Mouse (Mus musculus) spleen, adult 12 weeks (tissue): ENCODE measurements around the gene Unc45b.
"Not testable (repeated sequence)": the region's sequence is repeated elsewhere in the genome, so short reads cannot be mapped to it uniquely, and the experiment has no call there.

Experiments used
- DNase-seq: peaks from one replicate; pipeline ENCODE4 v3.0.0; 2022; ENCODE audit warnings: low spot score

Unc45b gene

GRCm38 (mm10) chr11:82947457-82947856 lies 37.1 kb downstream of the Unc45b start:
- no peak for DNase-seq

- no peak for DNase-seq
Observed at GRCm38 (mm10) chr11:82949036-82949435, 38.7 kb downstream of the Unc45b start.

GRCm38 (mm10) chr11:82950736-82951481 lies 40.6 kb downstream of the Unc45b start, which contains the start of gene Slfn5:
Gene Slfn5, plus strand, starts transcription at chr11:82951349.
- DNase-seq: no peak

DNA sequence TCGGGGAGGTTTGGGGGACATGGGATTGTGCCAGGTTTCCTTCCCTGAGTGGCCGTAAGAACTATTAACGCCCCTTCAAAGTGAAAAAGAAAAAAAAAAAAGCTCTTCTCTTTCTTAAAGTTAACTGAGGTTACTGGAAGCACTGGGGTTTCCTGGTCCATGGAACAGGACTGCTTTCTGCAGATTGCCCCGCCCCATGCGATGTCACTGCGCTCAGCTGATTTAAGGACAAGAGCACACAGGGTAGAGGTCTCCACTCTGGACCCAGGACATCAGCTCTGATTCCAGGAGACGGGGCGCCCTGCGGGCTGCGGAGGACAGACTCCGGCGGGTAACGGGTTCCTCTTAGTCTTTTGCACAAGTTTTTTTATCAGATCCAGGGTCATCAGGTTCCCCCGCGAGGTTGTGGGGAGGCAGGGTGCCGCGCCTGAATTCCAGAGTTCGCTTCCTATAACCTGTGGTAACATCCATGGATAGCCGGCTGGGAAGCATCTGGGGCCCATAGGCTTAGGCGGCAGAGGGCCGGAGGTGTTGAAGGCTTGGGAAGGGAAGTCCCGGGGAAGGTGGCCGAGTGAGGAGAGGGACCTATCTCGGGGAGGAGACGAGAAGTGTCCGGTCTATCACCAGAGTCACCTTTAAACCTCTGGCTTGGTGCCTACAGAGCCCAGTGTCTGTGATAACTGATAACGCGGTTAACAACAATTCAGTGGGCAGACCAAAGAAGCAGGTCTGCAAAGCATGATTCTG lies 41.7 kb downstream of the Unc45b start:
- DNase-seq: peak; percentile 12

GRCm38 (mm10) chr11:82952612-82953542 lies 42.5 kb downstream of the Unc45b start:
- DNase-seq: peak; percentile 27

- no peak for DNase-seq
Observed at GRCm38 (mm10) chr11:82954631-82955030, 44.3 kb downstream of the Unc45b start.

DNA sequence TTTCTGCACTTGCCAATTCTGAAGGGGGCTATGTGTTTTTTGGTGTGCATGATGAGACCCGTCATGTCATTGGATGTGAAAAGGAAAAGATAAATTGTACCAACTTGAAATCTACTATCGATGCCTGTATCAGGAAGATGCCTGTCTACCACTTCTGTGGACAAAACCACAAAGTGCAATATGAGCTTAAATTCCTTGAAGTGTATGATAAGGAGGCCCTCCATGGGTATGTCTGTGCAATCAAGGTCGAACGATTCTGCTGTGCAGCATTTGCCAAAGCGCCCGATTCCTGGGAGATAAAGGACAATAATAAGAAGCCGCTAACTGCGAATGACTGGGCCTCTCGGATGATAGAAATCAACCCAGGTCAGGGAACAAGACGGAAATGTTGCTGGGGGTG lies 46.6 kb downstream of the Unc45b start:
- no peak for DNase-seq

DNA sequence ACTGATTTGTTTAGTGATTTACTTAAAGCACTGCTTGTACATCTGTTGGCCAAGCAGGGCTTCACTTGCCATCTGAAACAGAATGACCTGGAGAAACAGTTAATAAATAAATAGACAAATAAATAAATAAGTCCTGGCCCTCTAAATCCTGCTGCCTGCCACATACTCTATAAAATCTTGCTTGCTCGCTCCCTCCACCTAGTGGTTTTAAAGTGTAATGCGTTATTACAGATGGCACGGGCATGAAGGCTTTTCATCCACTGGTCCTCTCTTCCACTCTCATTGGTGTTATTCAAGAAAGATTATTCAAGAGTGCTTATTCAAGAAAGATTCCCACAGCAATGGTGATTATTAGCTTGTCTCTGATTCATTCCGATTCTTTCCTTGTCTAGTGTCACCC lies 49.3 kb downstream of the Unc45b start:
- DNase-seq: no peak

- no peak for DNase-seq
Observed at GRCm38 (mm10) chr11:82961743-82962142, 51.4 kb downstream of the Unc45b start.

GRCm38 (mm10) chr11:82962215-82962614 lies 51.9 kb downstream of the Unc45b start:
- DNase-seq: no peak

DNA sequence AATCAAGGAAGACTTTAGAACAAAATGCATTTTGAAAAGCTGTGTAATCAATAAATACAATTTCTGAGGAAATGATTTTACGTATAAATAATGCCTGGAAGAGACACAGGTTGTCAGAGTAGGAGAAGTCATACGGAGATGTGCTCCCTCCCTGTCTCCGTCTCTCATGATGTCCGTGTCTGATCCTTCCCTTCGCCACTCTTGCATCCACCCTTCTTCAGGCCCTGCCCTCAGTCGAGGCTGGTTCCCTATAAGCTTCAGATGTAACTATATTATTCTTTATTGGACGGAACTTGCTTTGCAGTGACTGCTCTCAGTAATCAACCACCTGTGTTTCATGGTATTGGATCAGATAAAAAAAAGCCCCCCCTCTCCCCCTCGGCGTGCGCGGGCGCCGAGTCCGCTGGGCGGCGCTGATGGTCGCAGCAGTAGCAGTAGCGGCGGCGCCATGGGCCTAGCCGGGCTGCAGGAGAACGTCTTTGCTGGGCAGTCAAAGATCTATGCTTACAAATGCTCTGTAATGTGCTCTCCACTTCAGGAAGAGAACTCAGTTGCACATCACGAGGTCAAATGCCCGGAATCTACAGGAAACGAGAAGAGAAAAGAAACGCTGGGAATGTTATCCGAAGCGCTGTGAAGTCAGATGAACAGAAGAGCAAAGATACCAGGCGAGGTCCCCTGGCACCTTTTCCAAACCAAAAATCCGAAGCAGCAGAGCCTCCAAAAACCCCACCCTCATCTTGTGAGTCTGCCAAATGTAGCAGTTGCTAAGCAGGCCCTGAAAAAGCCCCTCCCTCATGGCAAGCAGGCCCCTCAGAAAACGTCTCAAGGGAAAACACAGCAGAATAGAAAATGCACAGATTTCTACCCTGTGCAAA lies 60.6 kb downstream of the Unc45b start:
- no peak for DNase-seq

GRCm38 (mm10) chr11:82971590-82971974 lies 61.2 kb downstream of the Unc45b start:
- DNase-seq: no peak

GRCm38 (mm10) chr11:82973916-82974315 lies 63.6 kb downstream of the Unc45b start:
- no peak for DNase-seq

GRCm38 (mm10) chr11:82982409-82982808 lies 72.1 kb downstream of the Unc45b start:
- DNase-seq: not testable (repeated sequence)

- DNase-seq: no peak
Observed at GRCm38 (mm10) chr11:82983193-82983592, 72.8 kb downstream of the Unc45b start.

DNA sequence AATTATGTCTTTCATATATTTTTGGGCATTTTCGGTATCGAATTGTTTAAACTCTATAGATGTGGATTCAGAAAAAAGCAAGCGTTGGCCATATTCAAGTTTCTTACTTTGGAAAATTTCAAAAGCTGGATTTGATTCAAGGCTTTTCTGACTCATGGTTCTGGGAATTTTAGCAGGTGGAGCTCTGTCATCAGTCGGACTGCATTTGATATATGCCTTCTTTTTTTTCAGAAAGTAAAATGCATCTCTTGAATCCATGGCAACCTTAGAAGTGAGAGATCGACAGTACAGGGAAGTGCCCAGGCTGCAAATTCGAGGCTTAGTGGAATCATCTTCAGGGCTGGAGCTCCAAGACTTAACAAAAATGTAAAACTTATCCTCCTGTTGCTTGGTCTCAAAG lies 77.3 kb downstream of the Unc45b start:
- no peak for DNase-seq

DNA sequence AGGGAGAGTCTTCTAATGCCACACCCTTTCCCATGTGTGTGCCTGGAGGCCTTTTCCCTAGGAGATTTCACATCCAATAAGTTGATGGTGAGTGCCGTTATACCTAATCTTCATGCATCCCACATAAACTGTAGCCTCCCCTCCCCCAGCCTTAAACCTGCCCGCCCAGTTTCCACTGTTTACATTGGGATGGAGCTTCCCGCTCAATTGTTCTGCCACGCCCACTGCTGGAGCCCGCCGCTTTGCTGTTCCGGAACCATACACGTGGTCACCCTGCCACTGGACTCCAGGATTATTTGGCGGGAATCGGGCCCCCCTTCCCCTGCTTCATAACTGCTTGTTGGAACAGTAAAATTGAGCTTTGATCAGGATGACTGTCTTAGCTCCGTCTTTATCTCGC lies 79.0 kb downstream of the Unc45b start:
- DNase-seq: no peak

DNA sequence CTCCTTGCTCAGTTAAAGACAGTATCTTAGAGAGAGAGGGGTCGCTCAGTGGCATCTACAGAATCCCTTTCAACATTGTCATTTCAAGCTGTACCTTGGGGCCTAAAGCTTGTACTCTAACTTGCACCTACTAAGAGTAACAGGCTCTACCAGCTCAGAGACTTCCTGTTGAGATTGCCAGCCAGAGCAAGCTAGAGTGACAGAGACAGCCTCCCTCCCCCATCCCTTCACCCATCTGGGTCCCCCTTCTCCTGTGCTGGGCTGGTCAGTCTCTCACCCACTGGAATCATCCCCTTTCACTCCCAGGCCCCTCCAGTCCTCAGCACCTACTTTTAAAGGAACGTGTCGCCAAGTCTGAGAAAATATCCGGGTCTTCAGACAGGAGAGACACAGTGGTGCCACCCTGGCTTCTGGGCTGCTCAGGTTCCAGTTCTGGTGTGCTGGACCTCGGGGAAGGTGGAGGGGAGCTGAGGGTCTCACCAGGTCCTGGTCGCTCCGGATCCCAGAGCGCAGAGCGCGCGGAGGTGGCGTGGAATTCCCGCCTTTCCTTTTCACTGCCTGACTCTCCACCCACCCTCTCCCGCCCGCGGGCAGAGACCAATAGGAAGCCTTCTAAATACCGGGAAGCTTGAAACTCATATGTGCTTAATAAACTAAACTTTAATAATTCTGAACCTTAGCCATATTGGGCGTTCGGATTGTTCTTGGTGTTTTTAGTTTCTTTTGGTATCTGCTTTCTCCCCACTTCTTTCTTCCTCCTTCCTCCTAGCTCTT lies 80.4 kb downstream of the Unc45b start:
- not testable (repeated sequence) for DNase-seq

DNA sequence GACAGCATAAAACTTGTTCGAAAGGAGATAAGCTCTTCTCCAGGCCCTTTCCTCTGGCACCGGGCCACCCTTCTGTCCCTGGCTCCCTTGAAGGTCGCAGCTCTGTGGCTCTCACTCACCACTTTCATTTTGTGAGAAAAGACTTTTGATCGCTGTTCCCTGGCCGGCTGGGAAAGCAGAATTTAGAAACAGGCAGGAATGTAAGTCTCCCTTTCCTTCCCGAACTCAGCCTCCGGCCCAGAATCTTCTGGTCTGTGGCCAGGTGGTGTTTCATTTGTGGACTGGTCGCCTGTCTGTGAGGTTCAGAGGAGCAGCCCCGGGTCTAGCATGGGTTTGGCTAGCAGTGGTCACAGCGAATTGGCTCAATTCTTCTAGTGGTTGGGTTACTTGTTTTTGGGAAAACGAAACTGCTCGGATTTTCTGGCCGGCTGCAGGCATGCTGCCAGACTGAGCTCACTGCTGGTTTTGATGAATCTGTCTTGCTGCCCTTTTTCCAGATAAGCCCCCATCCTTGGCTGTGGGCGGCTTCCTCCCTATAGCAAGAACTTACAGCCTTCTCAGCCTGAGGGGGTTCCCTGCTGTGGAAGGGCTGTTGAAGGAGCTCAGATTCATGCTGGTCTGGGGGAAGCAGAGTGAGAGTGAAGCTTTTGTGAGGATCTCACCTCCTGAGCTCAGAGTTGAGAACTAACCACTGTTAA lies 81.3 kb downstream of the Unc45b start, which contains the start of gene Slfn9:
Gene Slfn9 (minus strand): TSS at position 362 of the 698 bp plus-strand sequence.
- no peak for DNase-seq
